Mouse (Mus musculus) cortical plate, adult 2 months (tissue): ENCODE measurements at regions not wholly inside any gene's neighbourhood (a gene's known extent, or its start where the extent isn't known, plus 50 kb on each side); places are given as distances from the start of the nearest gene placed in this dataset.

Experiments used
- H3K27ac ChIP-seq: fragments of 200-500 bp; 2 replicates; pipeline ENCODE4 v1.5.1; 2012; ENCODE audit warnings: low read length, control low read depth, inconsistent platforms; ENCODE audit not compliant: insufficient read depth
- H3K4me1 ChIP-seq: fragments of 200-500 bp; 2 replicates; pipeline ENCODE4 v1.6.1; 2011; ENCODE audit warnings: low read length; ENCODE audit not compliant: control insufficient read depth, insufficient read depth
- H3K4me3 ChIP-seq: fragments of 200-500 bp; 2 replicates; pipeline ENCODE4 v1.5.1; 2011; ENCODE audit warnings: mild to moderate bottlenecking, low read length, control low read depth; ENCODE audit not compliant: insufficient read depth
- CTCF ChIP-seq: fragments of 200-500 bp; IDR thresholded peaks from 2 replicates; pipeline ENCODE4 v1.5.1; 2011; ENCODE audit warnings: mild to moderate bottlenecking, control low read depth, low read length; ENCODE audit not compliant: insufficient read depth; ENCODE audit errors: extremely low read depth
- POLR2A ChIP-seq: fragments of 200-500 bp; IDR thresholded peaks from 2 replicates; pipeline ENCODE4 v1.6.1; 2011; ENCODE audit warnings: mild to moderate bottlenecking, low read length, control low read depth; ENCODE audit not compliant: insufficient read depth; ENCODE audit errors: extremely low read depth

GRCm38 (mm10) chr2:169524429-169524828 lies 63.1 kb downstream of the Gm11011 start:
- Histone ChIP-seq H3K4me1 (no peaks in the 10 kb centered on the region), H3K27ac (no peak overlapping the region), H3K4me3 (0 out of 2 replicates have a peak overlapping the region, but pooled peaks have one; percentile 20)
- no peak for TF ChIP-seq CTCF
- no peak for TF ChIP-seq POLR2A

- TF ChIP-seq CTCF (no peak), POLR2A (no peak)
- no peak overlapping the region for H3K4me3 ChIP-seq
- H3K27ac ChIP-seq = no peak overlapping the region
- H3K4me1 ChIP-seq = no peaks in the 10 kb centered on the region
Measured at GRCm38 (mm10) chr2:169519941-169520340, 67.6 kb downstream of the Gm11011 start.

DNA sequence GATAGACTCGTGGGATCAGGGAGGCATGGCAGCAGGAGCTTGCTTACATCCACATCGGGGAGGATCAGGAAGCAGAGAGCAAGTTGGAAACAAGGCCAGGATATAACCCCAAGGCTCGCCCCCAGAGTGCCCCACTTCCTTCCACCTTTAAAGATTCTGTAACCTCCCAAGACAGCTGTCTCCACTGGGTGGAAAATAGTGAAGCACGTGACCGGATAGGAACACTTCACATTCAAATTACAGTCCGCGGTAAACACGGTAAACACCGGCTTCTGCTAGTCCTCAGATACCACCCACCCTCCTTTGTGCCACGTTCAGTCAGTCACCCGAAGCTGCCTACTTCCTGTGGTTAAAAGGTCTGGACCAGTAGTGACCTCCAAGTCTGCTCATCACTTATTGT lies 72.2 kb downstream of the Gm11011 start:
- Histone ChIP-seq H3K27ac (peak overlapping the region; percentile 51; the same call in 1 of the 2 replicates), H3K4me1 (no peaks in the 10 kb centered on the region), H3K4me3 (no peak overlapping the region)
- TF ChIP-seq POLR2A = no peak
- TF ChIP-seq CTCF = no peak

GRCm38 (mm10) chr2:169510741-169511140 lies 76.8 kb downstream of the Gm11011 start:
- no peak overlapping the region for H3K27ac ChIP-seq
- no peaks in the 10 kb centered on the region for H3K4me1 ChIP-seq
- H3K4me3 ChIP-seq = no peak overlapping the region
- TF ChIP-seq CTCF = no peak
- TF ChIP-seq POLR2A = no peak

GRCm38 (mm10) chr2:169509406-169509805 lies 78.1 kb downstream of the Gm11011 start:
- H3K4me1 ChIP-seq = no peaks in the 10 kb centered on the region
- no peak overlapping the region for H3K27ac ChIP-seq
- TF ChIP-seq POLR2A (no peak), CTCF (no peak)
- H3K4me3 ChIP-seq = no peak overlapping the region

DNA sequence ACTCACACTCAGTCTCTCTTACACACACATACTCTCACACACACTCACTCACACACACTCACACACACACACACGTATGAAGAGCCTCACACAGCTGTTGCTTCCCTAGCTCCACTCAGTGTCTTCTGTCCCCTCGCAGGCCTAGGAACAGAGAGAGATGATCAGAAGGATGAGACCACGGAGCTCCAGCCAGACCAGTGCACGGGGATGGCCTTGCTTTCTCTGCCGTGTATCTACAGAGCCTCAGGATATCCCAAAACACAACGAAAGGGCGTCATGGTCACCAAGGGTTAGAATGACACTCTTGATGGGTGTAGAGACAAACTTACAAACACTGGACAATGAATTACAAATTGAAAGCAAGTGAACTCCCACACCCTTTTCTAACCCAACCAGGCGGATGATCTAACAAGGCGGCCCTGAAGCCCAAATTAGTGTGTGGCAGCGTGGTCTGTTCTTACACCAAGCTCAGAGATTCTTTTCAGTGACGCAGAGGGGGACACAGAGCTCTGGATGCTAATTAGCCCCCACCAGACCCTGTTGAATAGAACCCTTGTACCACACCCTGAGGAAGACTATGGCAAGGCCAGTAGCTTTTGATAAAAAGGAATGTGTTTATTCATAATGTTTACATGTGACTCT lies 83.0 kb downstream of the Gm11011 start:
- Histone ChIP-seq H3K4me1 (no peaks in the 10 kb centered on the region), H3K27ac (no peak overlapping the region), H3K4me3 (no peak overlapping the region)
- no peak for TF ChIP-seq POLR2A
- TF ChIP-seq CTCF = no peak

DNA sequence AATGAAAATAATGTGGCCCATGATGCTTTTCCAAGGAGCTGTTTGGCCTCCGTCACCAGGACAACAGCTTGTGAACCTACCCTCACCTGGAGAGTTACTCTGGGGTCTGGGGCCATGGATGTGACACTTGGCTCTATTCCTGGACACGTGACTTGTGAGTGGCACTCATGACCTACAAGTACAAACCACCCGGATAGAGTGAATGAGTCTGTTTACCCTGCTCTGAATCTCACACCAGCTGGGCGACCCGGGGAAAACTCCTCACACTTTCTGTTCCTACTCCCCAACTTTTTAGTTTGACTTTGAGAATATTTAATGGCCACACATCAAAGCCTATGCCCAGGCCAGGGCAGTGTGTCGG lies 84.0 kb downstream of the Gm11011 start:
- H3K4me3 ChIP-seq = no peak overlapping the region
- no peak overlapping the region for H3K27ac ChIP-seq
- TF ChIP-seq CTCF (no peak), POLR2A (no peak)
- no peaks in the 10 kb centered on the region for H3K4me1 ChIP-seq

DNA sequence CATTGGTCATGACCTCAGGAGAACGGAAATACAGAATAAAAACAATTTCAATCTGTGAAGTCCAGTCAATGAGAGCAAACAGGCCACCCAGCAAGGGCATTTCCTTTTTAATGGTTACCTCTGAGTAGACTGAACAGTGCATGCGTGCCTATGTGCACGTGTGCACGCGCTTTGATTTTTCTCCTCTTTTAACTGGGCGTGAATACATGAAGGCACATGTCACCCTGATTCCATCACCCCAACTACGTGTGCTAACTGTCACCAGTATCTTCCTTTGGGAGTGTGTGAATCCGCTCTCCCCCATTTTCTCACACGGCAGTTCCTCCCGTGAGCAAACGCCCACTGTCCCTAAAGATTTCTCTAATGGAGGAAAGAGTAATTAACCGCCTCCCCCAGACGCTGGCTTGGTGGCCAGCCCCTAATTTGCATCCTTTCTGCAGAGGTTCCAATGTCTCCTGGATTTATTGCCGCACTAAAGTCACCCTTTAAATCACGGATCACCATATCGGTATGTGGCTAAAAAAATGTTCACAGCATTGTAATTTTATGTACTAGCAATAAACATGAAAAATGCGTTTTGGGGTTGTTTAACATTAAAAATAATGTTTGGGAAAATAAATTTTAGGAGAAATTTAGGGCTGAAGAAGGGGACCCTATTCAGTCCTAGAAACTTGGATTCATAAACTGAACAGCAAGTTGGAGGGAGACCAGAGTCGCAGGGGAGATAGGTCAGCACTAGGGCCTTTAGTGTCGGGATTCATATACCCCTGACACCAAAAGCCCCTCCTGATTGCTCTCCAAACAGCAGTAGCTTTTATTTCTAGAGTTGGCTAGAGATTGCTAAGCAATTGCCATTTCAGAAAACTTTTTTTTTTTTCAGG lies 84.6 kb downstream of the Gm11011 start:
- no peak for TF ChIP-seq POLR2A
- TF ChIP-seq CTCF = no peak
- H3K4me1 ChIP-seq = no peaks in the 10 kb centered on the region
- H3K27ac ChIP-seq = no peak overlapping the region
- no peak overlapping the region for H3K4me3 ChIP-seq

DNA sequence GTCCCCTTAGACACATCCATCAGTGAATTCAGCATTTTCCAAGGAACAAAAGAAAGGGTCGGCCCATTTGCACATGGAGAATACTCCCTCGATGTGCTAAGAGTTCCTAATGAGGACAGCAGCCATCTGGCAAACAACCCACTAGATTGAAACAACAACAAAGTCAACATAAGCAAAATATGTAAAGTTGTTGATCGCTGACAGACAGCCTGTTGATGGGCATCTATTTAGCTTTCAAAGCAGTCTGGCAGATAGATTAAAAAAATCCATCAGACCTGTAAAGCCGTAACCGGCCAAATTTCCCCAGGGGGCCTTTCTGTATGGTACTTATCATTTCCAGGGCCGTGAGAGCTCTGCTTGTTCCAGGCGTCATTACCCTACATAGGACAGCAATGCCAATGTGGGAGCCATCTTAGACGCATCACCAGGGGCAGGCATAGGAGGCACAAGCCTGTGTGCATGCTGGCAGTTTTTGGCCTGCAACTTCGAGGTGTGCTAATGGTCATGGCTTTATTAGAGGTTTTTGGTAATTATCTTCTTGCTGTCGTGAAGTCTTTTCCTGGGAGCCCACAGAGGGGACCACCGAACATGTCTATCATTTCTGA lies 85.7 kb downstream of the Gm11011 start:
- TF ChIP-seq CTCF = no peak
- TF ChIP-seq POLR2A = no peak
- Histone ChIP-seq H3K4me1 (no peaks in the 10 kb centered on the region), H3K4me3 (no peak overlapping the region), H3K27ac (no peak overlapping the region)

- no peak for TF ChIP-seq CTCF
- no peak for TF ChIP-seq POLR2A
- Histone ChIP-seq H3K27ac (no peak overlapping the region), H3K4me3 (no peak overlapping the region), H3K4me1 (no peaks in the 10 kb centered on the region)
Measured at GRCm38 (mm10) chr2:169495368-169495767, 92.2 kb downstream of the Gm11011 start.
